Mouse (Mus musculus) brain, embryonic 14.5 days (tissue): ENCODE results near the gene Rhbdl3.

Experiments used
- CTCF ChIP-seq: fragments of 200-500 bp; IDR thresholded peaks from 2 replicates; pipeline ENCODE4 v1.5.1; 2012; ENCODE audit warnings: inconsistent platforms, mild to moderate bottlenecking, moderate library complexity, borderline replicate concordance; ENCODE audit not compliant: insufficient read depth, insufficient read length; ENCODE audit errors: extremely low read depth
- POLR2A ChIP-seq: fragments of 200-500 bp; IDR thresholded peaks from 2 replicates; pipeline ENCODE4 v1.6.1; 2012; ENCODE audit warnings: mild to moderate bottlenecking, inconsistent platforms, borderline replicate concordance; ENCODE audit not compliant: poor library complexity, insufficient read depth, insufficient read length, severe bottlenecking; ENCODE audit errors: extremely low read depth

DNA sequence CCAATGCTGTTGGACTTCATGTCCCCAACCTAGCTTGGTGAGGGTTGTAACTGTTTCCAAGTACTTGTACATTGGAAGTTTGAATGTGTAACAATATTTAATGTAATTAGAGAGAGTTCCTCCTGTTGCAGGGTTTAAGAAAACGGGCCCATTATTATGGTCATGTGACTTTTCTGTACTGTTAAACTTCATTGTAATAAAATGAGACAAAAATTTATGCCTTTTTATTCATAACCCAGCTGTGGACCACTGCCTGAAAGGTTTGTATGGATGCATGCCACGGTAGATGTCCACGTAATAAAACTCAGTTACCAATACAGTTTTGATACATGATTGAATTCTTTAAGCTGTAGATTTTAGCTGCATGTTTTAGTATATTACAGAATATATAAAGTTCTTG lies 95.2 kb downstream of the Rhbdl3 start:
- TF ChIP-seq CTCF (no peak), POLR2A (no peak)
